Mouse (Mus musculus) ES-E14 (cell line): ENCODE data around the gene Rab43. TPM values are rescaled to one million over a fixed set of nuclear protein-coding genes. Genes with fewer than 3 reads are reported as not detected.

Experiments used
- DNase-seq: peaks from one replicate; pipeline ENCODE4 v3.0.0-alpha.2; 2013; ENCODE audit warnings: low read depth, low spot score
- H3K27ac ChIP-seq: 2 replicates; pipeline ENCODE4 v1.5.1; 2012; ENCODE audit warnings: low read depth, mild to moderate bottlenecking, low read length, moderate library complexity, mixed read lengths; ENCODE audit not compliant: poor library complexity, insufficient read depth, severe bottlenecking
- H3K36me3 ChIP-seq: 2 replicates; pipeline ENCODE4 v1.6.1; 2012; ENCODE audit warnings: mild to moderate bottlenecking, low read length, moderate library complexity, mixed read lengths; ENCODE audit not compliant: control insufficient read depth, poor library complexity, insufficient read depth, severe bottlenecking
- H3K4me1 ChIP-seq, 2 experiments: fragments of 150-350 bp in 1 of 2; sonication (generic) in 1 of 2; 2 replicates each; pipeline ENCODE4 v1.6.1; 2012; ENCODE audit warnings: low read length in 2 of 2, mild to moderate bottlenecking in 1 of 2, mixed read lengths in 1 of 2; ENCODE audit not compliant: control insufficient read depth in 2 of 2, insufficient read depth in 2 of 2, poor library complexity in 1 of 2
- H3K4me3 ChIP-seq, 2 experiments: fragments of 150-350 bp in 1 of 2; sonication (generic) in 1 of 2; 2 replicates each; pipeline ENCODE4 v1.5.1; 2012; ENCODE audit warnings: low read length in 2 of 2, low read depth in 1 of 2, mild to moderate bottlenecking in 1 of 2, mixed read lengths in 1 of 2; ENCODE audit not compliant: insufficient read depth in 1 of 2, poor library complexity in 1 of 2, severe bottlenecking in 1 of 2
- H3K9ac ChIP-seq: 2 replicates; pipeline ENCODE4 v1.6.1; 2012; ENCODE audit warnings: low read depth, mild to moderate bottlenecking, low read length, mixed read lengths; ENCODE audit not compliant: poor library complexity, insufficient read depth, severe bottlenecking
- H3K9me3 ChIP-seq: fragments of 150-350 bp; sonication (generic); 2 replicates; pipeline ENCODE4 v1.6.1; 2012; ENCODE audit warnings: low read depth, mild to moderate bottlenecking, low read length; ENCODE audit not compliant: control insufficient read depth, insufficient read depth
- CHD2 ChIP-seq: IDR thresholded peaks from 2 replicates; pipeline ENCODE4 v1.6.1; 2014; ENCODE audit warnings: mild to moderate bottlenecking, low read depth, low read length, inconsistent platforms
- HCFC1 ChIP-seq: IDR thresholded peaks from 2 replicates; pipeline ENCODE4 v1.6.1; 2012; ENCODE audit warnings: low read length, inconsistent platforms, borderline replicate concordance; ENCODE audit not compliant: insufficient read depth
- MAFK ChIP-seq: IDR thresholded peaks from 2 replicates; pipeline ENCODE4 v1.6.1; 2014; ENCODE audit warnings: mild to moderate bottlenecking, low read depth, low read length, inconsistent platforms; ENCODE audit not compliant: insufficient read depth
- ZC3H11A ChIP-seq: IDR thresholded peaks from 2 replicates; pipeline ENCODE4 v1.6.1; 2012; ENCODE audit warnings: low read depth, mild to moderate bottlenecking, inconsistent platforms, low read length, borderline replicate concordance
- ZNF384 ChIP-seq: IDR thresholded peaks from 2 replicates; pipeline ENCODE4 v1.6.1; 2012; ENCODE audit warnings: low read depth, low read length, inconsistent platforms
- in situ Hi-C, 2 experiments: fragments of 600-800 bp; cut with MboI; formaldehyde crosslinking; loops; one replicate each; pipeline ENCODE4 v1.15.1; 2025; ENCODE audit warnings: low sequenced_read_pairs in 2 of 2, inconsistent platforms in 1 of 2; ENCODE audit not compliant: unreplicated experiment in 2 of 2
- total RNA-seq: library from RNA; depleted of rRNA; stranded (reverse); fragments of 300-350 nt; gene quantifications from 2 replicates; pipeline ENCODE4 v1.2.3, GENCODE M21; 2012

Gene Rab43
- total RNA-seq, 1 experiment = 2.0 TPM

- no peak for DNase-seq
- Histone ChIP-seq H3K9me3 (no peaks in the 10 kb centered on the region), H3K27ac (no peak overlapping the region), H3K9ac (no peak overlapping the region), H3K4me3 (no peak overlapping the region), H3K36me3 (no peaks in the 10 kb centered on the region), H3K4me1 (peaks cover 0 to 6% of the 10 kb centered on the region in 2 experiments; a peak in 3 of 4 replicates)
- in situ Hi-C loops = no loop called here
- TF ChIP-seq CHD2 = no peak
- no peak for TF ChIP-seq ZC3H11A
- TF ChIP-seq ZNF384 = no peak
- no peak for TF ChIP-seq HCFC1
- TF ChIP-seq MAFK = no peak
Measured at GRCm38 (mm10) chr6:87786621-87787020, 25.3 kb downstream of the Rab43 start.

- no peak for TF ChIP-seq MAFK
- TF ChIP-seq ZNF384 = no peak
- no peak for TF ChIP-seq HCFC1
- no peak for TF ChIP-seq ZC3H11A
- no peak for TF ChIP-seq CHD2
- Histone ChIP-seq H3K9ac (no peak overlapping the region), H3K9me3 (no peaks in the 10 kb centered on the region), H3K27ac (no peak overlapping the region), H3K4me3 (no peak overlapping the region), H3K4me1 (no peaks in the 10 kb centered on the region; a peak in 2 of 4 replicates), H3K36me3 (no peaks in the 10 kb centered on the region)
- DNase-seq = no peak
- in situ Hi-C loops = no loop called here
Measured at GRCm38 (mm10) chr6:87784033-87784432, 27.9 kb downstream of the Rab43 start.

GRCm38 (mm10) chr6:87780546-87781301, 31.2 kb downstream of the Rab43 start:
- TF ChIP-seq ZC3H11A (no peak), ZNF384 (no peak), HCFC1 (no peak), CHD2 (no peak), MAFK (no peak)
- no peaks in the 10 kb centered on the region for H3K4me1 ChIP-seq
- no peak overlapping the region for H3K27ac ChIP-seq
- no peaks in the 10 kb centered on the region for H3K9me3 ChIP-seq
- in situ Hi-C loops = no loop called here
- H3K9ac ChIP-seq = no peak overlapping the region
- no peaks in the 10 kb centered on the region for H3K36me3 ChIP-seq
- DNase-seq = no peak
- no peak overlapping the region for H3K4me3 ChIP-seq

- TF ChIP-seq MAFK (no peak), HCFC1 (no peak), ZC3H11A (no peak), CHD2 (no peak), ZNF384 (no peak)
- in situ Hi-C loops = no loop called here
- Histone ChIP-seq H3K36me3 (no peaks in the 10 kb centered on the region), H3K4me3 (no peak overlapping the region), H3K9me3 (no peaks in the 10 kb centered on the region), H3K4me1 (no peaks in the 10 kb centered on the region), H3K9ac (no peak overlapping the region), H3K27ac (no peak overlapping the region)
- no peak for DNase-seq
Measured at GRCm38 (mm10) chr6:87779174-87780165, 32.5 kb downstream of the Rab43 start.
